Comparison of ENCODE assay signal across 8 mouse cellular contexts in genomic region chr4:152138497-152139260, GRCm38 (mm10). TPM values are rescaled to one million over a fixed set of nuclear protein-coding genes. Genes with fewer than 3 reads are reported as not detected.
DNase-seq lines count a peak whose midpoint lies in the region; ATAC-seq and TF ChIP-seq lines count a peak whose summit lies in the region.

No protein-coding gene starts in this region.

- no peaks in the 10 kb centered on the region for H3K36me3 ChIP-seq in embryonic facial prominence, embryonic 14.5 days (ENCODE audit: control insufficient read depth, insufficient read depth, low read length)
- H3K36me3 ChIP-seq in heart, embryonic 11.5 days (ENCODE audit: control insufficient read depth, insufficient read depth, low read length) = no peaks in the 10 kb centered on the region
- no peaks in the 10 kb centered on the region for H3K36me3 ChIP-seq in kidney, embryonic 15.5 days
- no peaks in the 10 kb centered on the region for H3K36me3 ChIP-seq in liver, embryonic 11.5 days (ENCODE audit: control insufficient read depth, insufficient read depth, low read length)
- no peaks in the 10 kb centered on the region for H3K36me3 ChIP-seq in myocyte (ENCODE audit: control insufficient read depth, insufficient read depth)
- no peaks in the 10 kb centered on the region for H3K36me3 ChIP-seq in splenic B cell, adult 2 months (ENCODE audit: control insufficient read depth, insufficient read depth, low read length, poor library complexity, severe bottlenecking)

- no peak overlapping the region for H3K27ac ChIP-seq in bone marrow, adult 2 months (ENCODE audit: control insufficient read depth, insufficient read depth, low read depth, low read length, poor library complexity)
- no peak overlapping the region for H3K27ac ChIP-seq in embryonic facial prominence, embryonic 14.5 days (replicated peaks; ENCODE audit: low read depth, low read length)
- no peak overlapping the region for H3K27ac ChIP-seq in heart, embryonic 11.5 days (ENCODE audit: low read depth, low read length)
- peak overlapping the region; percentile 68 for H3K27ac ChIP-seq in kidney, embryonic 15.5 days
- no peak overlapping the region for H3K27ac ChIP-seq in liver, embryonic 11.5 days (ENCODE audit: low read depth, low read length)

- H3K9me3 ChIP-seq in embryonic facial prominence, embryonic 14.5 days (ENCODE audit: control insufficient read depth, low read length) = no peaks in the 10 kb centered on the region
- H3K9me3 ChIP-seq in heart, embryonic 11.5 days (replicated peaks; ENCODE audit: control insufficient read depth, low read length) = no peaks in the 10 kb centered on the region
- no peaks in the 10 kb centered on the region for H3K9me3 ChIP-seq in kidney, embryonic 15.5 days (replicated peaks)
- H3K9me3 ChIP-seq in liver, embryonic 11.5 days (ENCODE audit: control insufficient read depth, low read length) = no peaks in the 10 kb centered on the region

- H3K4me1 ChIP-seq in bone marrow, adult 2 months (ENCODE audit: control insufficient read depth, insufficient read depth, low read length) = peaks cover 4% of the 10 kb centered on the region
- 0 out of 2 replicates have a peak, but pooled peaks cover 6% of the 10 kb centered on the region for H3K4me1 ChIP-seq in embryonic facial prominence, embryonic 14.5 days (ENCODE audit: control insufficient read depth, insufficient read depth, low read length)
- peaks cover 8% of the 10 kb centered on the region; the same call in 1 of the 2 replicates for H3K4me1 ChIP-seq in heart, embryonic 11.5 days (ENCODE audit: control insufficient read depth, insufficient read depth, low read length)
- peaks cover 27% of the 10 kb centered on the region for H3K4me1 ChIP-seq in kidney, embryonic 15.5 days
- peaks cover 8% of the 10 kb centered on the region for H3K4me1 ChIP-seq in liver, embryonic 11.5 days (replicated peaks; ENCODE audit: control insufficient read depth, insufficient read depth, low read length)

- peak overlapping the region; percentile 67 for H3K4me2 ChIP-seq in embryonic facial prominence, embryonic 14.5 days (ENCODE audit: low read depth, low read length)
- peak overlapping the region; percentile 69 for H3K4me2 ChIP-seq in heart, embryonic 11.5 days
- H3K4me2 ChIP-seq in kidney, embryonic 15.5 days = peak overlapping the region; percentile 91
- H3K4me2 ChIP-seq in liver, embryonic 11.5 days = peak overlapping the region; percentile 83
- H3K4me2 ChIP-seq in myocyte (ENCODE audit: low read depth) = peak overlapping the region; percentile 59

- WGBS in bone marrow, adult 2 months = 2% methylated on average over 51 of the region's 51 CpGs
- WGBS in embryonic facial prominence, embryonic 14.5 days = 4% methylated on average over 39 of the region's 51 CpGs
- 4% methylated on average over 51 of the region's 51 CpGs for WGBS in heart, embryonic 11.5 days (ENCODE audit: insufficient replicate concordance)
- 2% methylated on average over 51 of the region's 51 CpGs for WGBS in kidney, embryonic 15.5 days
- 3% methylated on average over 50 of the region's 51 CpGs for WGBS in liver, embryonic 11.5 days

- no peak overlapping the region for H3ac ChIP-seq in myocyte (ENCODE audit: control insufficient read depth, insufficient read length)

- TF ChIP-seq POLR2A in bone marrow, adult 2 months (IDR thresholded peaks at IDR 0.05; ENCODE audit: borderline replicate concordance, control insufficient read depth, low read depth, low read length) = peak; percentile 37; the same call in 1 of the 2 replicates
- TF ChIP-seq POLR2A in myocyte (IDR thresholded peaks at IDR 0.05; ENCODE audit: insufficient read length, low read depth) = peak; percentile 19

- no peak overlapping the region for H3K9ac ChIP-seq in embryonic facial prominence, embryonic 14.5 days (ENCODE audit: low read depth, low read length)
- H3K9ac ChIP-seq in heart, embryonic 11.5 days (ENCODE audit: low read depth, low read length) = no peak overlapping the region
- no peak overlapping the region for H3K9ac ChIP-seq in kidney, embryonic 15.5 days
- no peak overlapping the region for H3K9ac ChIP-seq in liver, embryonic 11.5 days (ENCODE audit: low read depth, low read length)

- peaks cover 28% of the 10 kb centered on the region for H3K27me3 ChIP-seq in embryonic facial prominence, embryonic 14.5 days (replicated peaks; ENCODE audit: control insufficient read depth, insufficient read depth, low read length)
- H3K27me3 ChIP-seq in heart, embryonic 11.5 days (ENCODE audit: control insufficient read depth, insufficient read depth, low read length) = peaks cover 40% of the 10 kb centered on the region
- H3K27me3 ChIP-seq in kidney, embryonic 15.5 days = peaks cover 25% of the 10 kb centered on the region
- peaks cover 17% of the 10 kb centered on the region for H3K27me3 ChIP-seq in liver, embryonic 11.5 days (replicated peaks; ENCODE audit: control insufficient read depth, insufficient read depth, low read length)
- peaks cover 14% of the 10 kb centered on the region for H3K27me3 ChIP-seq in myocyte (ENCODE audit: control insufficient read depth, insufficient read depth, insufficient read length)
- no peaks in the 10 kb centered on the region; the same call in none of the 2 replicates for H3K27me3 ChIP-seq in splenic B cell, adult 2 months (ENCODE audit: control insufficient read depth, insufficient read depth, low read length, poor library complexity, severe bottlenecking)

- peak; percentile 88 for ATAC-seq in embryonic facial prominence, embryonic 14.5 days (ENCODE audit: low read depth)
- ATAC-seq in heart, embryonic 11.5 days (replicated peaks; ENCODE audit: insufficient number of reproducible peaks, low FRiP score, low TSS enrichment) = peak; percentile 85
- ATAC-seq in kidney, embryonic 15.5 days (replicated peaks; ENCODE audit: low FRiP score) = peak; percentile 83
- peak; percentile 89 for ATAC-seq in liver, embryonic 11.5 days (replicated peaks; ENCODE audit: low FRiP score)

- DNase-seq in A20 (ENCODE audit: low read depth, low spot score) = peak; percentile 93
- peak; percentile 80 for DNase-seq in embryonic facial prominence, embryonic 14.5 days (ENCODE audit: low spot score)
- DNase-seq in liver, embryonic 11.5 days (ENCODE audit: low spot score) = peak; percentile 92
- DNase-seq in splenic B cell, adult 2 months (ENCODE audit: low read depth, low spot score) = peak; percentile 94

- TF ChIP-seq CTCF in bone marrow, adult 2 months (IDR thresholded peaks at IDR 0.05; ENCODE audit: control insufficient read depth, insufficient read depth, low read length) = peak; percentile 85

- no peaks in the 10 kb centered on the region for H3K79me2 ChIP-seq in myocyte (ENCODE audit: control insufficient read depth, insufficient read depth)

- H3K4me3 ChIP-seq in bone marrow, adult 2 months (replicated peaks; ENCODE audit: control insufficient read depth, low read depth, low read length) = peak overlapping the region; percentile 72
- H3K4me3 ChIP-seq in embryonic facial prominence, embryonic 14.5 days (ENCODE audit: low read depth, low read length) = peak overlapping the region; percentile 44
- peak overlapping the region; percentile 47 for H3K4me3 ChIP-seq in heart, embryonic 11.5 days (ENCODE audit: low read depth, low read length)
- H3K4me3 ChIP-seq in kidney, embryonic 15.5 days (replicated peaks) = peak overlapping the region; percentile 60
- H3K4me3 ChIP-seq in liver, embryonic 11.5 days (ENCODE audit: low read depth, low read length) = peak overlapping the region; percentile 56
- no peak overlapping the region for H3K4me3 ChIP-seq in myocyte

TF ChIP-seq in myocyte, 11 proteins besides CTCF, POLR2A, EP300 and RAD21 (continues in another document):
- peak; percentile 12 for TF ChIP-seq SRF (IDR thresholded peaks at IDR 0.05; ENCODE audit: control insufficient read depth, insufficient read length, low read depth)

RNA-seq across cellular contexts. Expression of gene Espn, which starts 13.5 kb away (rescaled TPM):
- 0.61 TPM in 1 of 2 replicates, not detected in the other for polyA plus RNA-seq in bone marrow, adult 2 months (2011; ENCODE audit: insufficient read depth, insufficient read length, low replicate concordance, missing spikeins)
- 4.2 and 4.4 TPM in 2 replicates for polyA plus RNA-seq in embryonic facial prominence, embryonic 14.5 days (2014; fragmentation: Nextera tagmentation; extraction: Ambion mirVana)
- polyA plus RNA-seq in heart, embryonic 11.5 days (2014; fragmentation: Nextera tagmentation; extraction: Ambion mirVana) = 0.90 and 1.3 TPM in 2 replicates
- 25.5 and 28.1 TPM in 2 replicates for polyA plus RNA-seq in kidney, embryonic 15.5 days (2015; fragmentation: Nextera tagmentation; extraction: Ambion mirVana)
- polyA plus RNA-seq in liver, embryonic 11.5 days (2014; fragmentation: Nextera tagmentation; extraction: Ambion mirVana) = 4.1 and 5.3 TPM in 2 replicates
- 0.65 TPM for polyA plus RNA-seq in myocyte (2012; fragmentation: generic; extraction: Trizol)

RNA-seq across cellular contexts. Expression of gene Hes2, which starts 20.0 kb away (rescaled TPM):
- polyA plus RNA-seq in bone marrow, adult 2 months (2011; ENCODE audit: insufficient read depth, insufficient read length, low replicate concordance, missing spikeins) = not detected in 2 replicates
- polyA plus RNA-seq in embryonic facial prominence, embryonic 14.5 days (2014; fragmentation: Nextera tagmentation; extraction: Ambion mirVana) = 0.25 and 0.43 TPM in 2 replicates
- 0.07 TPM in 1 of 2 replicates, not detected in the other for polyA plus RNA-seq in heart, embryonic 11.5 days (2014; fragmentation: Nextera tagmentation; extraction: Ambion mirVana)
- polyA plus RNA-seq in kidney, embryonic 15.5 days (2015; fragmentation: Nextera tagmentation; extraction: Ambion mirVana) = 0.08 and 0.17 TPM in 2 replicates
- polyA plus RNA-seq in liver, embryonic 11.5 days (2014; fragmentation: Nextera tagmentation; extraction: Ambion mirVana) = not detected in 2 replicates
- not detected for polyA plus RNA-seq in myocyte (2012; fragmentation: generic; extraction: Trizol)

RNA-seq across cellular contexts. Expression of gene Tnfrsf25, which starts 22.9 kb away (rescaled TPM):
- 2.6 and 3.3 TPM in 2 replicates for polyA plus RNA-seq in bone marrow, adult 2 months (2011; ENCODE audit: insufficient read depth, insufficient read length, low replicate concordance, missing spikeins)
- 0.65 and 1.4 TPM in 2 replicates for polyA plus RNA-seq in embryonic facial prominence, embryonic 14.5 days (2014; fragmentation: Nextera tagmentation; extraction: Ambion mirVana)
- 0.27 and 0.58 TPM in 2 replicates for polyA plus RNA-seq in heart, embryonic 11.5 days (2014; fragmentation: Nextera tagmentation; extraction: Ambion mirVana)
- 1.5 and 2.4 TPM in 2 replicates for polyA plus RNA-seq in kidney, embryonic 15.5 days (2015; fragmentation: Nextera tagmentation; extraction: Ambion mirVana)
- polyA plus RNA-seq in liver, embryonic 11.5 days (2014; fragmentation: Nextera tagmentation; extraction: Ambion mirVana) = 0.90 and 1.3 TPM in 2 replicates
- polyA plus RNA-seq in myocyte (2012; fragmentation: generic; extraction: Trizol) = 4.0 TPM

RNA-seq across cellular contexts. Expression of gene Acot7, which starts 39.3 kb away (rescaled TPM):
- polyA plus RNA-seq in bone marrow, adult 2 months (2011; ENCODE audit: insufficient read depth, insufficient read length, low replicate concordance, missing spikeins) = 12.4 and 32.0 TPM in 2 replicates
- 70.1 and 71.8 TPM in 2 replicates for polyA plus RNA-seq in embryonic facial prominence, embryonic 14.5 days (2014; fragmentation: Nextera tagmentation; extraction: Ambion mirVana)
- polyA plus RNA-seq in heart, embryonic 11.5 days (2014; fragmentation: Nextera tagmentation; extraction: Ambion mirVana) = 53.1 and 53.6 TPM in 2 replicates
- 65.6 and 71.7 TPM in 2 replicates for polyA plus RNA-seq in kidney, embryonic 15.5 days (2015; fragmentation: Nextera tagmentation; extraction: Ambion mirVana)
- polyA plus RNA-seq in liver, embryonic 11.5 days (2014; fragmentation: Nextera tagmentation; extraction: Ambion mirVana) = 50.0 and 51.1 TPM in 2 replicates
- polyA plus RNA-seq in myocyte (2012; fragmentation: generic; extraction: Trizol) = 167 TPM
